Mouse (Mus musculus) adrenal gland, adult 18-20 months (tissue): ENCODE data around the gene Rcan1. TPM values are rescaled to one million over a fixed set of nuclear protein-coding genes. Genes with fewer than 3 reads are reported as not detected.
A peak's percentile ranks its signal among the peaks of the same experiment; 100 is the strongest.

Source experiments
- DNase-seq, 2 experiments: peaks; one replicate each; pipeline ENCODE4 v3.0.0; 2021 to 2022; ENCODE audit warnings: low spot score in 2 of 2
- total RNA-seq, 2 experiments: library from RNA; stranded (reverse); gene quantifications; 1 replicate in 1 of 2; 2 replicates in 1 of 2; pipeline ENCODE4 v1.2.3; 2021

The Rcan1 gene
- total RNA-seq, 2 experiments from 2014 or later: 14.8 to 26.7 TPM

DNA sequence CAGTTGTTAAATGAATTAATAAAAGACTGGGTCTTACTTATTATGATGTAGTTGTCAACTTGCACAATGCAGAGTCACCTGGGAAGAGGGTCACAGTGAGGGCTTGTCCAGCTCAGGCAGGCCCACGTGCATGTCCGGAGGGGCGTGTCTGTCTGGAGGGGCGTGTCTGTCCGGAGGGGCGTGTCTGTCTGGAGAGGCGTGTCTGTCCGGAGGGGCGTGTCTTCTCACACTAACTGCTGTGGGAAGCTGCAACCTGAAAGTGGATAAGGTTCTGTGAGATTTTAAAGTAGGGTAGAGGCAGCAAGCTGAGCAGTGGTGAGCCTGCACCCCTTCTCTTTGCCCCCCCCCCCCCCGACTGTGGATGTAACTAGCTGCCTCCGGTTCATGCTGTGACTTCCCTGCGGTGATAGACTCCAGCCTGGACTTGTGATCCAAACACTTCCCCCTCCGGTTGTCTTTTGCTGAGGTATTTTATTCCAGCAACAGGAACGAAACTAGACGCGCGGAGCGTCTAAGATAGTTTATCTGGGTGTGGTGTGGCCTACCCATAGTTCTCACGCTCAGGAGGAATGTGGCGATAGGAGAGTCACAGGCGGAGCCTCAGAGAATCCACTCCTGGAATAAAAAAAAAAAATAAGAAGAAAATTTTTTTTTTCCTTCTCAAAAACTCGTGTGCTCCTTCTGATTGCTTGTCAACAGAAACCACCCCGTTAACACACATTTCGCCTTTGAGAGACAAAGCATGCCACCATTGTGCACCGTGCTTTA, 4.6 kb upstream of the Rcan1 start:
- DNase-seq: no peak

DNA sequence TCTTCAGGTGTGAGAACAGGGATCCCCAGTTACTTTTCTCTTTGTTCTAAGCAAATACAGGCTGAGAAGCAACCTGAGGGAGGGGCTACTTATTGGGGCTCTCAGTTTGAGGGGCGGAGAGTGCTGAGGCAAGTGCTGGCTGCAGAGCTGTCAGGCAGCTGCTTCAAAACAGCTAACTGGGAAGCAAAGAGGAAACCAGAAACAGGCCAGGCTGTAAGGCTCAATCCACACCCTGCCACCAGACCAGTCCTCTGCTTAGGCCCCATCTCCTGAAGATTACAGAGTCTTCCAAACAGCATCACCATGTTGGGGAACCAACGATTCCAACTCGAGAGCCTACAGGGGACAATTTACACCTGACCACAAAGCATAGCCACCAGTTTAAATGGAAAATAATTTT, 2.2 kb upstream of the Rcan1 start:
- DNase-seq: no peak

DNA sequence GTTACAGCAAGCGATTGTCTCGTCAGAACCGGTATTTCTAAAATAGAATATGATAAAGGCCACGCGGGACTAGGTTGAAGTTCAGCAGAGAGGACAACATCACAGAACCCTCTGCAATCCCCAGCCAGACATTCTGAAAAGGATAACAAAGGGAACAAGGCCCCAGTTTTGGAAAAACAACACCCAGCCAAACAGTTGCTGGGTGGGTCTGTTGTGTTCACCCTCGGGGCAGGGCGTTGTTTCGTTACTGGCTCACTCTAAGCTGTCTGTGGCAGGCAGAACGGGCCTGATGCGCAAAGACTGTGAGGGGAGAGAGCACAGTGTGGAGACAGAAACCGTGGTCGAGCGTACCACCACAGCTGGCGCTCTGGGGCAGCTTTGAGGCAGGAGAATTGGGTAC, 2.2 kb downstream of the Rcan1 start:
- no peak for DNase-seq

DNA sequence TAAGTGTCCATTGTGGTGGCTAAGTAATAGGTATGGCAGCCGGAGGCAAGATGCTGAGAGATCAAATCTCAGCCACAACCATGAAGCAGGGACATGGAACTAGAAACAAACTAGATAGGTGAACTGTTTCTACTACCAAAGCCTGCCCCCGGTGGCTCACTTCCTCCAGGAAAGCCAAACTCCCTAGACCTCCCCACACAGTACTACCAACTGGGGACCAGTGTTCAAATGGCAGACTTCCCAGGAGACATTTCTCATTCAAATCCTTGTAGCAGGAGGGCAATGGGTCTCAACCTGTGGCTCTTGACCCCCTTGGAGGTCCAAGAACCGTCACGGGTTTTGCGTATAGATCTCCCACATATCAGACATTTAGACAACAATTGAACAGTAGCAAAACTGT, 3.6 kb downstream of the Rcan1 start:
- DNase-seq: no peak

DNA sequence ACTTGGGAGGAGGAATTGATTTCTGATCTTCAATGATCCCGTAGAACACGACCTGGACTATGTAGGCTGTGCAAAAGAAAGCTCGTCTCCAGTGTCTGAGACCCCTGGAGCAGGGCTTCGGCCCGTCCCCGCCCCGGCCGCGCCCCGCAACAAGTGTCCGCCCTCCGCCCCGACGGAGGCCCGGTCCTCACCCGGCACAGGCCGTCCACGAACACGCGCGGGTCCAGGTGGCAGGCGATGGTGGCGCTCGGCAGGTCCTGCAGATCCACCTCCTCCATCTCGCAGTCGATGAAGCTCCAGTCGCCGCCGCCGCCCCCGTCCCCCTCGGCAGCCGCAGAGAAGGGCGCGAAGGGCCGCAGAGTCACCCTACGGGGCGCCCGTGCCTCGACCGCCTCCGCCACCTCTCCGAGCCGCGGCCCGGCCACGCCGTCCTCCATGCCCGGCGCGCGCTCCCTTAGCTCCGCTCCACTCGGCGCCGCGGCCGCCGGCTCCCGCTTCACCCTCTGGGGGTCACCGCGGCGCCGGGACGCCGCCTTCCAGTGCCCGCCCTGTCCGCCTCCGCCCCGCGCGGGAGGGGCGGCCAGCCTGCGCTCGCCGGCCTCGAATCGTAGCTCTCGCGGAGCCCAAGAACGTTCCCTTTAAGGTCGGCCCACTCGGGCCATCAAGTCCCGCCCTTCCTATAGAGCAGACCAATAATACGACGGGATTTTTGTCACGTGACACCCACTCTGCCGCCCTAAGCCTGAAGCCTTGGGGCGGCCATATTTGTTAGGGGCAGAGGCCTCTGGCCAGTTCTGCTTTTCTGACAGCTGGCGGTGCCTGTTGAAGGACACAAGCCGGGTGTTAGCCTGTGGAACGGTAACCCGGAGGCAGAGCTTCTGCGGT, 4.8 kb downstream of the Rcan1 start:
- peak; percentile 88 to 90 for DNase-seq

DNA sequence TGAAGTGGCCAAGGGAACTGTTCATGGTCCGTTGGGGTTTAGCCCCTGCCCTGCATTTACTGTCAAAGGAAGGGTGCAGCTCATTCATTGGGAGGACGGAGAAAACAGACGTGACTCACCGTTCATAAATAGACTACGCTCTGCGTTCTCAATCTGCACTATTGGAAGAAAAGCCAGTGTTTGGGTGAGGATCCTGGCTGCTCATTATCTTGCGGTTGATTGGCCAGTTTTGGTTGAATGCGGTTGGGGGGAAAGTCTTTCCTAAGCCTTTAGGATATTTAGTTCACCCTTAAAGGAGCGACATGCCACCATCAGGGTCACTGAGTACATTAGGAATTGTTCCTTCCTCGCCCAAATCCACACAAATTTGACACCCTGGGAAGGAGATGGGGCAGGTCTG, 5.4 kb downstream of the Rcan1 start:
- DNase-seq: no peak

DNA sequence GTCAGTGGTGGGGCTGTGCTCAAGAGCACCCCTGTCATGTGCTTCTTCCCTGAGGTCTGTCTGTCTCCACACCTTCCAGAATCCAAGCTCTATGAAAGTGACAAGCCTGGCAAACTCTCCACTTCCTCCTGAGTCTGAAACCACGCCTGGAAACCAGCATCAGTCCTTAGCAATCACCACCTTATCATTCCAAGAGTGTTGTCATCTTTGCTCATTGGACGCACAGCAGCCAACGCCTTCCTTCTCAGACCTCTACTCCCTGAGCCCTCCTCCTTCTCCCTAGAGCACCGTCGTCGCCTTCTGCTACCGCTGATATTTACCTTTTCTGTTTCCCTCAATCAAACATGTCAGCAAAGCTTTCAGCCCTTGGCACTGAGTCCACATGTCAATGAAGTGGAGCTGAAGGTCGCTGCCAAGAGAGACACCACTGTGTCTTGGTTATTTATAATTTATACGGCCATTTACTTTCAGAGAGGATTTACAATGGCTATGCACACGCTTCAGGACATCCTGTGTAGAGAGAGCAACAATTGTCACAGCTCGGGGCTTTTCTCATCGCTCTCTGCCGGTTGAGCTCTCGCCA, 6.2 kb downstream of the Rcan1 start:
- DNase-seq: no peak

DNA sequence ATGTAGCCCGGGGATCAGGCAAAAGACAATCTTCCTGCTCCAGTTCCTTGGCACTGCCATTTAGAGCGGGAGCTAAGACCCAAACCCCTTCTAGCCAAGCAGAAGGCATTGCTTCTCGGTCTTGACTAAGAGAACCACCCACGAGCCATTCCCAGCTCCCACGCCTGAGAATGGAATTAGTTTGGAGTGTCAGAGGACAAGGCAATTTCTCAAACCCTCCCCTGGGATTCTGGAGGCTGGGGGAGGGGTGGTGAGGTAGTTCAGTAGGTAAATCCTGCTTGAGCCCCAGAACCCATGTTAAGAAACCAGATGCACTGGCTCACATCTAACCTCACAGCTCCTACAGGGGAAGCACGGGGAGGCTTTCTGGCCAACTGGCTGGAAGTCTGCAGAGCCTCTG, 9.3 kb downstream of the Rcan1 start:
- no peak for DNase-seq

DNA sequence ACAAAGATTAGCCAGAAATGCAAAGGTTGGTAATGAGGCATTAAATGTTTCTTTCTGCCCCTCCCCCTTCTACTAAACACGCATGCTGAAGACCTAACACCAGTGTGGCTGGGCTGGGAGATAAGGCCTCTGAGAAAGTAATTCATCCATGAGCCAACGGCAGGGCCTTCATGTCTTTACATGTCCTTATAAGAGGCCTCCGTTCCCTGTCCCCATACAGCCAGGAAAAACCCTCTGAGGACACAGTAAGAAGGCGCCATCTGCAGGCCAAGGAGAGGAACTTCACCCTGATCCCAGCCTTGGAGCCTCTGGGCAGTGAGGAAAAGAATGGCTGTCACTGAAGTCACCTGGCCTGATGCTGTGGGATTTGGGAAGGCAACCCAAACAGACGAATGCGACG, 13.1 kb downstream of the Rcan1 start:
- peak; percentile 66 to 67 for DNase-seq

DNA sequence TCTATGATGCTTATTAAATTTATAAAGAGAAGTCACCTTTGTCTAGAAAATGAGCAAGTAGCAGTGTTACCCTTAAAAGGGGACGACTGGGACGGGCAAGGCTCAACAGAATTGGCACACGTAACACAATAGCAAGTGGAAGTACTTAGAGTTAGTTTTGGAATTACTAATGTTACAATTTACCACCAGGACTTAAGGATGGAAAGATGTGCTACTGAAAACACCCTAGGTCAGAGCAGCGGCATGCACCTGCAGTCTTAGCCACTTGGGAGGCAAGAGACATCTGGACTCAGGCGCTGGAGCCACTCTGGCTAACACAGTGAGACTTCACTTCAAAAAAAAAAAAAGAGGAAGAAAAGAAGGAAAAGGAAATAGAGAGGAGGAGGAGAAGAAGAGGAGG, 14.7 kb downstream of the Rcan1 start:
- DNase-seq: no peak

DNA sequence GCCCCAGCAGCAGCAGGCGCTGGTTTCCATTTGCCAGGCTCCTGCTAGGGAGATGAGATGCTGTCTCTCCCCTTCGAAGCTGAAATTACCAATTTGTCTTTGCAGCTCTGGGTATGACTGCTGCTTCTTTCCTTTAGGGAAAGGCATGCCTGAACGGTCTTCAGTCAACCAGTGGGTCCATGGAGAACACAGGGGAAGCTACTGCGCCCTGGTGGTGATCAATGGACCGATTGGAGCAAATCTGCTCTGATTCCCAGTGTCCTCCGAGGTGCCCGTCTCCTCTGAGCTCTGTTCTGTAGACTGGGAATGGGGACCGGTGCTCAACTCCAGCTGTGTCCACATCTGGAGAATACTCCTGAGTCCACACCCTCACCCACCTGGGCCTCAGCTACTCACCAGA, 15.2 kb downstream of the Rcan1 start:
- DNase-seq: no peak

DNA sequence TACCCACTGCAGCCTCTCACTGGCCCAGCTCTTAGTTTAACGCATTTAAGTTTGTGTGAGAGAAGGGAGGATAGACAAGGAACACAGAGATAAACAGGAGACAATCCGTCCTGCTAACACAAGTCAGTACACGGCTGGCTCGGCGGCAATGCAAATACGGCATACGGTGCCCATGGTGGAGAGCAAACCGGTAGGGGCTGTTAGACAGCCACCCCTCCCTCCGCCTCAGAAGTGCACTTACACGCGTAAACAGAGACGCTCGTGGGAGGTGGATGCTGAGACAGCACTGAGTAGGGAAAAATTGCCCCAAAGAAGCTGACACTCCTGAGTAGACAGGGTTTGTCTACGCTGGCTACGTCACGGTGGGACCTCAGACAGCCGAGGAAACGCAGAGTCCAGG, 16.2 kb downstream of the Rcan1 start:
- no peak for DNase-seq

DNA sequence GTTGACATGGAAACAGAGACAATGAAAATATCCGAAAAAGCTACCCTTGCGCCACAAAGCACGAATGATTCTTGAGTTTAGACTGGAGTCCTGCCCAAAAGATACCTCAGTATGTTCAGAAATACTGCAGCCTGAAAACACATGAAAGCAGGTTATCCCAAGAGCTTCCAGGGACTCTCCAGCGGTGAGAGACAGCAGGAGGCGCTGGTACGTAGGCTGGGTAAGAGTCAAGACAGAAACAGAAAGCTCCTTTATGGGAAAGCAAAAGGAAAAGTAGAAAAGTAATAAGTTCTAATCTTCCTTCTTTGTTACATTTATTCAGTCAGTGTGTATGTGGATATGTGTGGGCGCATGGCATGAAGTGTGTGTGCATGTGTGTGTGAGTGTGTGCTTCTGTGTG, 16.7 kb downstream of the Rcan1 start:
- DNase-seq: no peak

DNA sequence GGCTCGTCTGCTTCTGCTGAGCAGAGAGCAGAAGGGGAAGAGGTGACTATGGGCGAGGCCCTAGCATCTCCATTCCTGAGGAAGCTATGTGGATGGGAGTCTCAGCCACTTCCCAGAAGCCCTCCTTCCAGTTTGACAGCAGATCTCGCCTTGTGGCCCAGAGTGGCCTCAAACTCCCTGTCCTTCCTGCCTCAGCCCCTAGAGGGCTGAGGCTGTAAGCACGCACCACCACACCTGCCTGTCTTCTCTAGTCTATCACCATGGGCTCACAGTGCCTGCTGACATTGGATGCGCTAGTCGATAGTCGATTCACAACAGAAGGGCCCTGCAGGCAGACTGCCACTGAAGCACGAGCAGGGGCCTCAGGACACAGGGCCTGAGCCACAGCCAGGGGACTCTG, 18.1 kb downstream of the Rcan1 start:
- DNase-seq: no peak

DNA sequence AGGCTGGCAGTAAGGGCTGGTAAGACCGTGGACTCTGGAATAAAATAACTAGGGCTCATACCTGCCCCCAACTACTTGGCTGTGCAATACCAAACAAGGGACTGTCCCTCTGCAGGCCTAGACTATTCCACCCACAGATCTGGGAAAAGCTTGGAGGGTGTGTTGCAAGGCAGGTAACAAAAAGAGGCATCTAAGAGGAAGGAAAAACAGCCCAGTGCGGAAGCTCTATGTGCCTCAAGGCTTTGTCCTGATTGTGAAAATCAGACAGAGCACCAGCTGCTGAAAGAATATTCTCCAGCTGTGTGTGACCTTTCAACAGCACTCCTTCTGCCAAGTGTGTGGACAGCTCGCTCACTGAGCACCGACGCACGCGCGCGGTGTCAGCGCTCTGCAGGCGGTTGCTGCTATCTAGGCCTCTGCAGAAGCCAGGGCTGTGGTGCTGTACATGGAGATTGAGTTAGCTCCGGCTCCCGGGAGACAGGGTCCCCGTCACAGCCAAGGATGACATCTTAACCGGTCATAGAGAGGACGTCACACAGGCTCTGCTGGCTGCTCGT, 19.1 kb downstream of the Rcan1 start:
- no peak for DNase-seq

DNA sequence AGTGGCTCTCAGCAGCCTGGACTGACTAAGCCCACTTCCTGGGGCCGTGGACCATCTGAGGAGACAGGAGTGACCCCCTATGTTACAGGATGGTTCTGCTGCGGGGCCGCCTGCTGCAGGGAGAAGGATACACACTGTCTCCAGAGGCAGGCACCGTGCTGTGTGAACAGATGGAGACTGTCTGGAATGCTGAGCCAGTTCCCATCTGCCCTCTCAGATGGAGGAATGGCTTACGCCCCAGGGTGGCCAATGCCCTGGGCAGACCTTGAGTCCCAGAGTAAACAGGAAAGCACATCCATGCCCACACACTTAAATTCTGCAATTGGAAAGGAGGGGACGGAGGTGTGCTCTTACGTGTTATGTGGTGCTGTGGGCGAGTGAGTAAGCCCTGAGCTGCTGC, 20.3 kb downstream of the Rcan1 start:
- no peak for DNase-seq

DNA sequence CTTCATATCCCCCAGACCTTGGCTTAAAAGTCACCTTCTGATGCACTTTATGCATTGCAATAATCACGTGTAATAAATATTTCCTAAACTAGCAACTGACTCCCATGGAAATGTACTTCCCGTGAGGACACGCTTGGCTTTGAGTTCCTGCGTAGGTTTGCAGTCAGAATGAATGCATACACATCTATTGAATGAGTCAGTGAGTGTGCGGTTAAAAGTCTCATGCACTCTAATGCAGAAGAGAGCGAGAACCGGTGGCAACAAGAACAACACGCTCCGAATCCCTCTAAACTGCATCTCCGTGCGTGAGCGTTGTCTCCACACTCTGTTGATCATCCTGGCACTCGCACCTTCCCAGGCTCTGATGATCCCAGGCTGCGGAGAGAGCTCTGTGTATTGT, 21.6 kb downstream of the Rcan1 start:
- no peak for DNase-seq

DNA sequence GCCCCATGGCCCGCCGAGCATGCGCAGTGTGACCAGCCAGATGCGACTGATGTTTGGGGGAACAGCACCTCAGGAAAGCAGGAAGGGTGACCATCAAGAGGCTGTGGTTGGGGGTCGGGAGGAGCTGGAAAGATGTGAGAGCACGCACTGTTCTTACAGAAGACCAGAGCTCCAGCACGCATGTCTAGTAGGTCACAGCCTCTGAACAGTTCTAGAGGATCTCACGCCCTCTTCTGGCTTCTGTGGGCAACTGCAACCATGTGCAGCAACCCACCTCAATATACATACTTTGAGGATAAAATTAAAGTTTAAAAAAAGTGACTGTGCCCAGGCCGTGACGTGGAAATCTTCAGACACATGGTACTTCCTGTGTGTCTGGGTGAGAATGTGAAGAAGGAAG, 25.3 kb downstream of the Rcan1 start:
- DNase-seq: no peak

DNA sequence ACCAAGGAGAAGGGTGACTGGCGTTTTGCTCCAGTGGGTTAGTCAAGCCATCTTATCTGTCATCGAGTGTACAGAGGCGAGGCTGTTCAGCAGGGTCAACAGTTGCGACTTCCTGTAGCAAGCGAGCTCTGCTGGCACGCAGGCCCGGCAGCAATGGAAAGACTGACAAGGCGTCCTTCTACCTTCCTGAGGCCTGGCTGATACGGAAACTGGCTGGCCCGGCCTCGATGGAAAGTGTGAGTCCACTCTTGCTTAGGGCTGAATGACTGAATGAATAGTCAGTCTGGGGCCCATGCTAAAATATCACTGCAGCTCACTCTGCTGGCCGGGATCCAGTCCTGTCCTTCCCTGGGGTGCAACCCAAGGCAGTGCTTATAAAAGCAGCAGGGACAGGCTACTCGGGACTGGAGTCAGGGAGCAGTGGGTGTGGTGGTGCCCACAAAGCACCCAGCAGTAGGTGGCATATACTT, 27.0 kb downstream of the Rcan1 start:
- DNase-seq: peak; percentile 33 to 38

DNA sequence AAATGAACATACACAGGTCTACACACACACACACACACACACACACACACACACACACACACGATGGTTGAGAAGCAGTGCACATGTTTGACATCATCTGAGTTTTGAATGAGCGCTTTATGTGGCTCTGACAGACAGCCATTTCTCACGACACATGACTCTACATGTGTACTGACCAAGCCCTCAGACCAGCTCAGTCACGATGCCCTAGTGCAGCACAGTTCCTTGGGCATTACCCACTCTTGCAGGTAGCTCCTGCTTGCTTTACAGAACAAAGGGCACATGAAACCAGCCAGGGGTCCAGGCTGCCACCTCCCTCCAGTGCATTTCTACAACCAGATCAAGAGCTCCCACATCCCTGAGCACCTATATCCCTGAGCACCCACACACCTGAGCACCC, 27.7 kb downstream of the Rcan1 start:
- DNase-seq: no peak

DNA sequence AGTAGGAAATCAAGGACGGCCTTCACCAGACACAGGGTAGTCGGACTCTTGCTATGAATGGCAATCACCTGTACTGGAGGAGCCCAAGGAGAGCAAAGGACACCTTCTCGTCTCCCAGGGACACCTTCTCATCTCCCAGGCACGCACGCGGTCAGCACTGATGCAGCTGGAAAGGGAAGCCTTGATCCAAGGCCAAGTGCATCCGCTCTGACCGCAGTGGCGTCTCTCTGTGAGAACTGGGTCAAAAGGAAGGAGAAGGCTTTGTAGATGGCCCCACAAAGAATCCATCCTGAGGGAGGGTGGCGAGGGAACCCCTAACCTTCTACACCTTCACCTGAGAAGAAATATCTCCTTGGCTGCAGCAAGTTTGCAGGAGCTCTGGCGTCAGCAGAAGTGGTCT, 28.5 kb downstream of the Rcan1 start:
- no peak for DNase-seq

DNA sequence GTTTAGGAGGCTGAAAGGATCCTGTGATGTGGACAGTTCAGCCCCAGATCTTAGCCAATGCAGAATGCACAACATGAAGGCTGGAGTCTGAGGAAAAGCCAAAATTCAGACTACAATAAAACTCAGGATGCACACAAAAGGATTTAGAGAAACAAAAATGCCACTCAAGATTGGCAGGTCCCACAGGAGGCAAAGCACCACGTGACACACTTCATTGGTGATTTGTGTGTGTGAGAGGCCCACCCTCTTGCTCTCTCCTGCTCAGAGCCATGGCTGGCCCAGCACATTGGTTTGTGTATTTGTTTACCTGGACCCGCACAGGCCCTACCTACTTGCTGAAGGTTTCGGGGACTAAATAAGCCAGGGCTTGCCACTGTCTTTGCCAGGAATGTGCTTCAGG, 29.5 kb downstream of the Rcan1 start:
- no peak for DNase-seq
